Mouse (Mus musculus): Measurements from ENCODE around the gene Lmo2. TPM values are rescaled to one million over a fixed set of nuclear protein-coding genes. Genes with fewer than 3 reads are reported as not detected.

Lmo2 gene
- polyA plus RNA-seq, 1 experiment = 32.8 TPM

- DNase-seq (ENCODE audit: extremely low spot score in 1 of 2, low spot score in 1 of 2) = no peak
These were observed 18.8 kb upstream of the Lmo2 start for GRCm38 (mm10) chr2:103939003-103939402.

GRCm38 (mm10) chr2:103941085-103941484 lies 16.7 kb upstream of the Lmo2 start:
- DNase-seq (ENCODE audit: extremely low spot score in 1 of 2, low spot score in 1 of 2) = no peak

GRCm38 (mm10) chr2:103944859-103945258 lies 12.9 kb upstream of the Lmo2 start:
- no peak for DNase-seq (ENCODE audit: extremely low spot score in 1 of 2, low spot score in 1 of 2)

GRCm38 (mm10) chr2:103945571-103946092 lies 12.2 kb upstream of the Lmo2 start:
- no peak for DNase-seq (ENCODE audit: extremely low spot score in 1 of 2, low spot score in 1 of 2)

- DNase-seq (ENCODE audit: extremely low spot score in 1 of 2, low spot score in 1 of 2) = no peak
These were observed 10.9 kb upstream of the Lmo2 start for GRCm38 (mm10) chr2:103946892-103947291.

GRCm38 (mm10) chr2:103947982-103948655 lies 9.7 kb upstream of the Lmo2 start:
- DNase-seq (ENCODE audit: extremely low spot score in 1 of 2, low spot score in 1 of 2) = no peak

GRCm38 (mm10) chr2:103953050-103953835 lies 4.5 kb upstream of the Lmo2 start:
- no peak for DNase-seq (ENCODE audit: extremely low spot score in 1 of 2, low spot score in 1 of 2)

- no peak for DNase-seq (ENCODE audit: extremely low spot score in 1 of 2, low spot score in 1 of 2)
These were observed 2.1 kb upstream of the Lmo2 start for GRCm38 (mm10) chr2:103955714-103956113.

- no peak for DNase-seq (ENCODE audit: extremely low spot score in 1 of 2, low spot score in 1 of 2)
These were observed 919 bp upstream of the Lmo2 start for GRCm38 (mm10) chr2:103956867-103957266.

GRCm38 (mm10) chr2:103958634-103959033 lies 848 bp downstream of the Lmo2 start:
- DNase-seq (ENCODE audit: extremely low spot score in 1 of 2, low spot score in 1 of 2) = no peak

- no peak for DNase-seq (ENCODE audit: extremely low spot score in 1 of 2, low spot score in 1 of 2)
These were observed 1.3 kb downstream of the Lmo2 start for GRCm38 (mm10) chr2:103959066-103959465.

GRCm38 (mm10) chr2:103959574-103959973 lies 1.8 kb downstream of the Lmo2 start:
- no peak for DNase-seq (ENCODE audit: extremely low spot score in 1 of 2, low spot score in 1 of 2)

GRCm38 (mm10) chr2:103962349-103962748 lies 4.6 kb downstream of the Lmo2 start:
- DNase-seq (ENCODE audit: extremely low spot score in 1 of 2, low spot score in 1 of 2) = no peak

- DNase-seq (ENCODE audit: extremely low spot score in 1 of 2, low spot score in 1 of 2) = no peak
These were observed 7.6 kb downstream of the Lmo2 start for GRCm38 (mm10) chr2:103965391-103965790.

GRCm38 (mm10) chr2:103968186-103968585 lies 10.4 kb downstream of the Lmo2 start:
- DNase-seq (ENCODE audit: extremely low spot score in 1 of 2, low spot score in 1 of 2) = no peak

- DNase-seq (ENCODE audit: extremely low spot score in 1 of 2, low spot score in 1 of 2) = no peak
These were observed 11.2 kb downstream of the Lmo2 start for GRCm38 (mm10) chr2:103968919-103969436.

- DNase-seq (ENCODE audit: extremely low spot score in 1 of 2, low spot score in 1 of 2) = peak in 1 of 2 experiments; percentile 59
These were observed 11.8 kb downstream of the Lmo2 start for GRCm38 (mm10) chr2:103969437-103970040.

GRCm38 (mm10) chr2:103970041-103970790 lies 12.4 kb downstream of the Lmo2 start:
- no peak for DNase-seq (ENCODE audit: extremely low spot score in 1 of 2, low spot score in 1 of 2)

- DNase-seq (ENCODE audit: extremely low spot score in 1 of 2, low spot score in 1 of 2) = no peak
These were observed 13.2 kb downstream of the Lmo2 start for GRCm38 (mm10) chr2:103970791-103971649.
